Mouse (Mus musculus) liver, embryonic 14.5 days (tissue): ENCODE data around the gene Umps. TPM values are rescaled to one million over a fixed set of nuclear protein-coding genes. Genes with fewer than 3 reads are reported as not detected.
A peak's percentile ranks its signal among the peaks of the same experiment; 100 is the strongest.

ENCODE experiments used
- ATAC-seq: fragments of 200-750 bp; cut with Nextera tagmentation; 2 replicates; pipeline ENCODE4 v1.8.0; 2017; ENCODE audit warnings: moderate number of reproducible peaks, mild to moderate bottlenecking, moderate library complexity; ENCODE audit not compliant: insufficient read depth
- DNase-seq, 3 experiments: peaks; one replicate each; pipeline ENCODE4 v3.0.0-alpha.2; 2012 to 2013; ENCODE audit warnings: low read depth in 3 of 3, low spot score in 3 of 3
- H3K27ac ChIP-seq: fragments of 300-500 bp; sonication (generic); 2 replicates; pipeline ENCODE4 v1.5.1; 2014; ENCODE audit warnings: moderate library complexity, mild to moderate bottlenecking, control low read depth, inconsistent platforms
- H3K27me3 ChIP-seq: fragments of 300-500 bp; sonication (generic); 2 replicates; pipeline ENCODE4 v1.6.1; 2014; ENCODE audit warnings: mild to moderate bottlenecking, low read length, moderate library complexity; ENCODE audit not compliant: control insufficient read depth, insufficient read depth
- H3K36me3 ChIP-seq: fragments of 300-500 bp; sonication (generic); replicated peaks from 2 replicates; pipeline ENCODE4 v1.6.1; 2014; ENCODE audit warnings: low read depth; ENCODE audit not compliant: control insufficient read depth, insufficient read depth
- H3K4me1 ChIP-seq, 2 experiments: fragments of 200-500 bp in 1 of 2; fragments of 300-500 bp in 1 of 2; sonication (generic) in 1 of 2; replicated peaks; 2 replicates each; pipeline ENCODE4 v1.6.1; 2012 to 2014; ENCODE audit warnings: antibody characterized with exemption in 1 of 2, inconsistent platforms in 1 of 2, low read length in 1 of 2; ENCODE audit not compliant: control insufficient read depth in 2 of 2, insufficient read depth in 2 of 2
- H3K4me2 ChIP-seq: fragments of 300-500 bp; sonication (generic); 2 replicates; pipeline ENCODE4 v1.6.1; 2014; ENCODE audit warnings: low read depth, mild to moderate bottlenecking, control low read depth, moderate library complexity
- H3K4me3 ChIP-seq, 2 experiments: fragments of 200-500 bp in 1 of 2; fragments of 300-500 bp in 1 of 2; sonication (generic) in 1 of 2; 2 replicates each; pipeline ENCODE4 v1.5.1; 2012 to 2014; ENCODE audit warnings: low read depth in 2 of 2, low read length in 2 of 2, mild to moderate bottlenecking in 2 of 2, control low read depth in 1 of 2, inconsistent platforms in 1 of 2, moderate library complexity in 1 of 2; ENCODE audit not compliant: insufficient read depth in 1 of 2
- H3K9ac ChIP-seq: fragments of 300-500 bp; sonication (generic); replicated peaks from 2 replicates; pipeline ENCODE4 v1.6.1; 2014; ENCODE audit warnings: mild to moderate bottlenecking, control low read depth, moderate library complexity
- H3K9me3 ChIP-seq: fragments of 300-500 bp; sonication (generic); 2 replicates; pipeline ENCODE4 v1.6.1; 2016; ENCODE audit warnings: low read length, mixed read lengths; ENCODE audit not compliant: control insufficient read depth
- CTCF ChIP-seq: IDR thresholded peaks from 2 replicates; pipeline ENCODE4 v1.5.1; 2016; ENCODE audit warnings: antibody characterized with exemption, low read depth, control low read depth
- EP300 ChIP-seq: IDR thresholded peaks from 2 replicates; pipeline ENCODE4 v1.6.1; 2016; ENCODE audit warnings: antibody characterized with exemption, low read depth
- whole genome bisulfite sequencing: fragments of 180-500 bp; shearing (Covaris S2); extraction: QIAGEN DNeasy Blood & Tissue Kit; methylation state at CpG from one replicate; pipeline ENCODE4 v1.1.7; 2014; ENCODE audit not compliant: insufficient replicate concordance; 5-methylcytosine and 5-hydroxymethylcytosine counted together
- polyA plus RNA-seq, 2 experiments: library from polyadenylated mRNA; depleted of rRNA in 1 of 2; stranded (reverse) in 1 of 2; unstranded in 1 of 2; fragments of >200 nt; fragmentation: Nextera tagmentation in 1 of 2; extraction: Ambion mirVana in 1 of 2; gene quantifications; 2 replicates each; pipeline versions ENCODE4 v1.2.1 to v1.2.3; 2012 to 2014

Gene Umps
- polyA plus RNA-seq, 2 experiments, result 23.7 to 38.9 TPM

DNA sequence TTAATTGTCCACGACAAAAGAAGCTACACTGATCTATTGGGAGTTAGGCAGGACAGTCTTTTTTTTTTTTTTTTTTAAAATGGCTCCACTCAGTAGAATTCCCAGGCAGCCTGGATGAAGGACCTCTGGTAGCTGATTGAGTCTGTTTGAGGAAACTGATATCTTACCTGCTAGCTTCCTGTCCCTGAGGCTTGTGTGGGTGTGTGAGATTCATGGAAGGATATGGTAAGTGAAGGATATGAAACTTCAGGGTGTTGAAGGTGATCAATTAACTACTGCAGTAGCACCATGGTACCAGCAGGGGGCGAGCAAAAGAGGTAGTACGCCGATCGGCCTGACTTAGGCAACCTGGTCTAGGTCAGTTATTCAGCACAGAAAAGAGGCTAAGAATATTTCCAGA is 29.2 kb upstream of the Umps start:
- ATAC-seq (no peak), DNase-seq (peak; percentile 36 to 49 (median 45))
- H3K9ac ChIP-seq, result no peak overlapping the region
- no peaks in the 10 kb centered on the region for H3K4me1 ChIP-seq
- no peak for TF ChIP-seq EP300
- peak; percentile 94 for TF ChIP-seq CTCF
- H3K4me2 ChIP-seq, result no peak overlapping the region
- H3K27me3 ChIP-seq, result no peaks in the 10 kb centered on the region
- H3K27ac ChIP-seq, result no peak overlapping the region
- 0% methylated on average over 5 of the region's 5 CpGs for WGBS
- no peaks in the 10 kb centered on the region for H3K36me3 ChIP-seq
- H3K9me3 ChIP-seq, result no peaks in the 10 kb centered on the region
- no peak overlapping the region for H3K4me3 ChIP-seq

GRCm38 (mm10) chr16:33995496-33995895 is 28.7 kb upstream of the Umps start:
- no peaks in the 10 kb centered on the region for H3K36me3 ChIP-seq
- WGBS, result 60% methylated on average over 3 of the region's 3 CpGs
- H3K9ac ChIP-seq, result no peak overlapping the region
- no peak overlapping the region for H3K27ac ChIP-seq
- TF ChIP-seq CTCF (no peak), EP300 (no peak)
- no peaks in the 10 kb centered on the region for H3K9me3 ChIP-seq
- no peak for ATAC-seq
- DNase-seq, result no peak
- H3K4me2 ChIP-seq, result no peak overlapping the region
- no peak overlapping the region for H3K4me3 ChIP-seq
- H3K4me1 ChIP-seq, result no peaks in the 10 kb centered on the region
- no peaks in the 10 kb centered on the region for H3K27me3 ChIP-seq

- Histone ChIP-seq H3K4me2 (no peak overlapping the region), H3K9me3 (no peaks in the 10 kb centered on the region), H3K27ac (no peak overlapping the region), H3K36me3 (no peaks in the 10 kb centered on the region), H3K4me3 (no peak overlapping the region), H3K9ac (no peak overlapping the region), H3K27me3 (no peaks in the 10 kb centered on the region), H3K4me1 (no peaks in the 10 kb centered on the region)
- WGBS, result 75% methylated on average over 6 of the region's 6 CpGs
- no peak for TF ChIP-seq EP300
- TF ChIP-seq CTCF, result no peak
- ATAC-seq (no peak), DNase-seq (no peak)
These were observed 27.5 kb upstream of the Umps start for GRCm38 (mm10) chr16:33994321-33994720.

- Histone ChIP-seq H3K36me3 (no peaks in the 10 kb centered on the region), H3K9ac (no peak overlapping the region), H3K4me3 (no peak overlapping the region), H3K27ac (no peak overlapping the region), H3K4me1 (no peaks in the 10 kb centered on the region), H3K27me3 (no peaks in the 10 kb centered on the region), H3K4me2 (no peak overlapping the region), H3K9me3 (no peaks in the 10 kb centered on the region)
- no peak for TF ChIP-seq CTCF
- no peak for TF ChIP-seq EP300
- 69% methylated on average over 4 of the region's 4 CpGs for WGBS
- no peak for DNase-seq
- ATAC-seq, result no peak
These were observed 23.9 kb upstream of the Umps start for GRCm38 (mm10) chr16:33990712-33991111.

- Histone ChIP-seq H3K9ac (no peak overlapping the region), H3K4me2 (no peak overlapping the region), H3K9me3 (no peaks in the 10 kb centered on the region), H3K27me3 (no peaks in the 10 kb centered on the region), H3K4me1 (no peaks in the 10 kb centered on the region), H3K4me3 (no peak overlapping the region), H3K36me3 (no peaks in the 10 kb centered on the region), H3K27ac (no peak overlapping the region)
- DNase-seq (no peak), ATAC-seq (no peak)
- TF ChIP-seq CTCF, result no peak
- no peak for TF ChIP-seq EP300
- 57% methylated on average over 1 of the region's 1 CpGs for WGBS
These were observed 22.3 kb upstream of the Umps start for GRCm38 (mm10) chr16:33989106-33989505.
